ENCODE assay signal across 23 mouse cellular contexts in genomic region chr1:184683541-184683940, GRCm38 (mm10). TPM values are rescaled to one million over a fixed set of nuclear protein-coding genes. Genes with fewer than 3 reads are reported as not detected.
DNase-seq lines count a peak whose midpoint lies in the region; ATAC-seq lines count a peak whose summit lies in the region.
"Had no signal": no experiment of that assay in that cellular context is flagged by ENCODE, and none has a peak within 500 bp of the region (broad histone marks: within the 10 kb centered on the region; RNA-seq: fewer than 3 reads in every experiment).

No protein-coding gene starts in this region.

- H3K27ac ChIP-seq in forebrain, embryonic 16.5 days (ENCODE audit: low read length) = no peak overlapping the region
- H3K27ac ChIP-seq: hindbrain, embryonic 14.5 days; hindbrain, postnatal 0 days had no signal

- DNase-seq in heart, adult 11 months = peak; percentile 84
- no peak for DNase-seq in heart, postnatal 10 days
- DNase-seq in c-Kit-positive CD71-negative TER-119-negative erythroid progenitor cells, embryonic 14.5 days (ENCODE audit: low read depth) = peak; percentile 30
- DNase-seq in layer of hippocampus, postnatal 36 days = no peak
- no peak for DNase-seq in urinary bladder, adult 18-20 months (ENCODE audit: low spot score in 2 of 2)
- DNase-seq: adrenal gland, adult 8-10 months; adrenal gland, postnatal 25 days; cerebellum, adult 11 months; cerebellum, adult 8-10 months; cerebellum, postnatal 10 days; cerebellum, postnatal 36 days; gastrocnemius, postnatal 25 days; heart, postnatal 36 days had no signal

- no peaks in the 10 kb centered on the region for H3K36me3 ChIP-seq in megakaryocyte, embryonic 14.5 days (replicated peaks; ENCODE audit: low read length)
- no peaks in the 10 kb centered on the region for H3K36me3 ChIP-seq in forebrain, embryonic 16.5 days (ENCODE audit: control insufficient read depth, insufficient read depth)

- H3K4me1 ChIP-seq in megakaryocyte, embryonic 14.5 days = peaks cover 27% of the 10 kb centered on the region
- H3K4me1 ChIP-seq in forebrain, embryonic 16.5 days (replicated peaks; ENCODE audit: control insufficient read depth, insufficient read depth, low read length) = no peaks in the 10 kb centered on the region

- 83% methylated on average over 6 of the region's 6 CpGs for WGBS in forebrain, embryonic 16.5 days

- intact Hi-C loops in heart, postnatal 10 days (cut with DNase I) = no loop called here

- no peaks in the 10 kb centered on the region for H3K9me3 ChIP-seq in megakaryocyte, embryonic 14.5 days
- no peaks in the 10 kb centered on the region for H3K9me3 ChIP-seq in forebrain, embryonic 16.5 days (ENCODE audit: control insufficient read depth, low read length)

- peak; percentile 99 for ATAC-seq in granulocyte monocyte progenitor cell, adult 5-6 weeks (replicated peaks; ENCODE audit: poor library complexity, severe bottlenecking)
- no peak for ATAC-seq in forebrain, embryonic 16.5 days
- ATAC-seq: activated CD4-positive, CD25-positive, alpha-beta regulatory T cell, adult 4 months; forebrain, embryonic 14.5 days; hindbrain, postnatal 0 days; inflammation-experienced regulatory T-cells, adult 6 months; intestine, embryonic 16.5 days had no signal

- H3K4me2 ChIP-seq in forebrain, embryonic 16.5 days (ENCODE audit: low read length) = no peak overlapping the region
- H3K4me2 ChIP-seq: heart, embryonic 11.5 days; hindbrain, embryonic 14.5 days had no signal

- peaks cover 2% of the 10 kb centered on the region for H3K27me3 ChIP-seq in megakaryocyte, embryonic 14.5 days (replicated peaks)
- H3K27me3 ChIP-seq in forebrain, embryonic 16.5 days (replicated peaks; ENCODE audit: control insufficient read depth, insufficient read depth, low read length) = no peaks in the 10 kb centered on the region

- H3K4me3 ChIP-seq in megakaryocyte, embryonic 14.5 days (replicated peaks) = peak overlapping the region; percentile 48
- H3K4me3 ChIP-seq in forebrain, embryonic 16.5 days (replicated peaks; ENCODE audit: low read length) = no peak overlapping the region

- no peak overlapping the region for H3K9ac ChIP-seq in forebrain, embryonic 16.5 days (replicated peaks; ENCODE audit: low read depth, low read length)
- H3K9ac ChIP-seq: hindbrain, embryonic 14.5 days had no signal

RNA-seq across cellular contexts. Expression of gene Hlx, which starts 48.9 kb away (rescaled TPM):
- total RNA-seq in heart, postnatal 10 days (2021) = 10 to 100 TPM; 23.2 to 27.1 TPM
- total RNA-seq in granulocyte monocyte progenitor cell, adult 5-6 weeks (2014; fragmentation: Nextera tagmentation) = 5.1 and 6.4 TPM in 2 replicates
- total RNA-seq in granulocyte monocyte progenitor cell, adult 5-6 weeks (2017) = 9.5 and 10.5 TPM in 2 replicates
- polyA plus RNA-seq in megakaryocyte, embryonic 14.5 days (2012; ENCODE audit: insufficient read depth, low replicate concordance) = 102 and 197 TPM in 2 replicates
- total RNA-seq in layer of hippocampus, postnatal 36 days (2021) = under 1 TPM; 0.75 to 0.81 TPM
- polyA plus RNA-seq in forebrain, embryonic 16.5 days (2015; fragmentation: Nextera tagmentation; extraction: Ambion mirVana) = 1.8 and 2.1 TPM in 2 replicates
- polyA plus RNA-seq: activated CD4-positive, CD25-positive, alpha-beta regulatory T cell, adult 4 months; inflammation-experienced regulatory T-cells, adult 6 months had no signal

Comparison
In these comparisons a context has a peak if more than half of its experiments do, and no peak if none do; other contexts are left out.
1. DNase-seq: peak in heart, adult 11 months (single experiment) and c-Kit-positive CD71-negative TER-119-negative erythroid progenitor cells, embryonic 14.5 days (single experiment); none in heart, postnatal 10 days (0 of 2), layer of hippocampus, postnatal 36 days (0 of 2) and urinary bladder, adult 18-20 months (0 of 2).